Mouse (Mus musculus): ENCODE data around the gene Dtx1. TPM values are rescaled to one million over a fixed set of nuclear protein-coding genes. Genes with fewer than 3 reads are reported as not detected.

Gene Dtx1
- polyA plus RNA-seq, 1 experiment from 2014 or later: 0.23 TPM

DNA sequence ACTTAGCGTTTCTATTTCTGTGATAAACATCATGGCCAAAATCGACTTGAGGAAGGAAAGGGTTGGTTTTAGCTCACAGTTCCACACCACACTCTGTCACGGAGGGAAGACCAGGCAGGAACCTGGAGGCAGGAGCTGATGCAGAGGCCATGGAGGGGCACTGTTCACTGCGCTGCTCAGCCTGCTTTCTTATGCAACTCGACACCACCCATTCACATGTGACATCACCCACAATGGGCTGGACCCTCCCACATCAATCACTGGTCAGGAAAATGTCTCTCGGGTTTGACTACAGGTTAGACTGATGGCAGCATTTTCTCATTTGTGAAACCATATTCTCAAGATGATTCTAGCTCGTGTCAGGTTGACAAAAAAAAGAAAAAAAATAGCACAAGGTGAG, 9.3 kb upstream of the Dtx1 start:
- no peak for ATAC-seq
- Histone ChIP-seq H3K4me1 (ENCODE audit: insufficient read depth) (no peaks in the 10 kb centered on the region), H3K9me3 (ENCODE audit: low read length) (no peaks in the 10 kb centered on the region), H3K9ac (replicated peaks) (no peak overlapping the region), H3K4me3 (ENCODE audit: low read depth, low read length) (no peak overlapping the region), H3K27ac (ENCODE audit: low read depth) (no peak overlapping the region), H3K36me3 (replicated peaks; ENCODE audit: insufficient read depth, low read length) (no peaks in the 10 kb centered on the region), H3K27me3 (ENCODE audit: insufficient read depth, low read length) (peaks cover 3% of the 10 kb centered on the region; the same call in 1 of the 2 replicates), H3K4me2 (ENCODE audit: low read depth, low read length) (no peak overlapping the region)
- WGBS (ENCODE audit: insufficient replicate concordance): 41% methylated on average over 7 of the region's 7 CpGs
- no peak for DNase-seq
- TF ChIP-seq EP300 (IDR thresholded peaks at IDR 0.05; ENCODE audit: low read depth): no peak
- TF ChIP-seq CTCF (IDR thresholded peaks at IDR 0.05; ENCODE audit: low read depth): no peak

DNA sequence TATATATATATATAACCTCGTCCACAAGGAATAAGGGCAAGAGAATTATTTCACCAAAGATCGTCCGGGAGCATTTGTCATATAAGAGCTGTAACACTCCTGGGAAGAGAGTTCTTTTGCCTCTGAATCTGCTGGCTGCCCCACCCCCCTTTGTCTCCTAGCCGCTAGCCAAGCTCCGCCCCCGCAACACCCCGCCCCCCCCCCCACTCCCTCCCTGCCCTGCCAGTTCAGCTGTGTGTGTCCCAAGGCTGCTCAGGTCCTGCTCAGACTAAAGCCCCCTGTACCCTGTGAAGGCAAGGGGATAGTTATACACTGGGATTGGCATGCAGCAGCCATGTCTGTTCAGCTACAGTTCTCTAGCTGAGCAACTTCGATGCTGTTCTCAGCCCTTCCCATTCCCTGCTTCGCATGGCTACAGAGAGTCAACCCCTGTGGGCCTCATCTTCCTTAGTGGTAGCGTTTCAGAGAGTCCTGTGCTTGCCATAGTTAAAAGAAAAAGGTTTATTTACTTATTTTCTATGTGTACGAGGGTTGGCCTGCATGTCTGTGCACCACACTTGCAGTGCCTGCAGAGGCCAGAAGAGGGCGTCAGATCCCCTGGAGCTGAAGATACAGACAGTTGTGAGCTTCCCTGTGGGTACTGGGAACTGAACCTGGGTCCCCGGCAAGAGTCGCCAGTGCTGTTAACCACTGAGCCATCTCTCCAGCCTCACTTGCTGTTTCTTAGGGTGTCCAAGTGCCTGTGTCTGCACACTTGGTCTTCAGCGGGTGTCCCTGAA, 7.1 kb upstream of the Dtx1 start:
- no peak overlapping the region for H3K4me3 ChIP-seq (ENCODE audit: low read depth, low read length)
- DNase-seq (no peak), ATAC-seq (no peak)
- no peak for TF ChIP-seq CTCF (IDR thresholded peaks at IDR 0.05; ENCODE audit: low read depth)
- no peak for TF ChIP-seq EP300 (IDR thresholded peaks at IDR 0.05; ENCODE audit: low read depth)
- WGBS (ENCODE audit: insufficient replicate concordance): 53% methylated on average over 15 of the region's 15 CpGs
- no peaks in the 10 kb centered on the region for H3K4me1 ChIP-seq (ENCODE audit: insufficient read depth)
- no peak overlapping the region for H3K27ac ChIP-seq (ENCODE audit: low read depth)
- H3K9me3 ChIP-seq (ENCODE audit: low read length): no peaks in the 10 kb centered on the region
- no peak overlapping the region for H3K9ac ChIP-seq (replicated peaks)
- no peaks in the 10 kb centered on the region for H3K36me3 ChIP-seq (replicated peaks; ENCODE audit: insufficient read depth, low read length)
- H3K4me2 ChIP-seq (ENCODE audit: low read depth, low read length): no peak overlapping the region
- H3K27me3 ChIP-seq (ENCODE audit: insufficient read depth, low read length): peaks cover 20% of the 10 kb centered on the region

- Histone ChIP-seq H3K36me3 (replicated peaks; ENCODE audit: insufficient read depth, low read length) (no peaks in the 10 kb centered on the region), H3K4me1 (ENCODE audit: insufficient read depth) (no peaks in the 10 kb centered on the region), H3K4me3 (ENCODE audit: low read depth, low read length) (no peak overlapping the region), H3K4me2 (ENCODE audit: low read depth, low read length) (no peak overlapping the region), H3K27ac (ENCODE audit: low read depth) (no peak overlapping the region), H3K9me3 (ENCODE audit: low read length) (no peaks in the 10 kb centered on the region), H3K9ac (replicated peaks) (no peak overlapping the region), H3K27me3 (ENCODE audit: insufficient read depth, low read length) (peaks cover 31% of the 10 kb centered on the region)
- TF ChIP-seq EP300 (IDR thresholded peaks at IDR 0.05; ENCODE audit: low read depth) (no peak), CTCF (IDR thresholded peaks at IDR 0.05; ENCODE audit: low read depth) (no peak)
- no peak for ATAC-seq
- 69% methylated on average over 10 of the region's 10 CpGs for WGBS (ENCODE audit: insufficient replicate concordance)
- no peak for DNase-seq
Observed at GRCm38 (mm10) chr5:120717136-120717535, 5.4 kb upstream of the Dtx1 start.

- peak; percentile 84 for DNase-seq
- no peaks in the 10 kb centered on the region for H3K4me1 ChIP-seq (ENCODE audit: insufficient read depth)
- no peak overlapping the region for H3K9ac ChIP-seq (replicated peaks)
- WGBS (ENCODE audit: insufficient replicate concordance): 3% methylated on average over 16 of the region's 16 CpGs
- no peak overlapping the region for H3K27ac ChIP-seq (ENCODE audit: low read depth)
- H3K27me3 ChIP-seq (ENCODE audit: insufficient read depth, low read length): peaks cover 57% of the 10 kb centered on the region
- H3K4me2 ChIP-seq (ENCODE audit: low read depth, low read length): no peak overlapping the region
- H3K9me3 ChIP-seq (ENCODE audit: low read length): no peaks in the 10 kb centered on the region
- H3K4me3 ChIP-seq (ENCODE audit: low read depth, low read length): no peak overlapping the region
- no peaks in the 10 kb centered on the region for H3K36me3 ChIP-seq (replicated peaks; ENCODE audit: insufficient read depth, low read length)
- 0 out of 2 replicates have a peak, but pooled peaks have one; percentile 23 for ATAC-seq
- TF ChIP-seq EP300 (IDR thresholded peaks at IDR 0.05; ENCODE audit: low read depth): no peak
- TF ChIP-seq CTCF (IDR thresholded peaks at IDR 0.05; ENCODE audit: low read depth): peak; percentile 90
Observed at GRCm38 (mm10) chr5:120714314-120714713, 2.6 kb upstream of the Dtx1 start.

DNA sequence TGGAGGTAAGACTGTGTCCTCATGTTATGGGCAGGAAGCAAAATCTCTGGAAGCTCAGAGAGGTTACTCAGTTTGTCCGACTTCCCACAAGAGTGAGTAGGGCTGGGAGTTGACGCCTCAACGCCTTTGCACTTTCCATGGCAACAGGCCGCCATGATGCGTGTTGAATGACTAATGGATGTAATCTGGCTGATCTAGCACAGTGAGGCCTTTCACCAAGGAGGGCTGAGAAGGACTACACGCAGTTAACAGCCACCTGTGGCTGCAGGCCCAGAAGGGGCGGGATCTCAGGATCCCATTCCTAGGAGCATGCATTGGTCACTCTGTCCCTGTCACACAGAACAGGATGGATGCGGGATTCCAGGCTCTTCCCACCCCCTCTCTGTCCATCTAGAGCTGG, 994 bp upstream of the Dtx1 start:
- H3K27ac ChIP-seq (ENCODE audit: low read depth): no peak overlapping the region
- ATAC-seq: no peak
- no peak overlapping the region for H3K9ac ChIP-seq (replicated peaks)
- H3K27me3 ChIP-seq (ENCODE audit: insufficient read depth, low read length): peaks cover 68% of the 10 kb centered on the region
- no peak overlapping the region for H3K4me3 ChIP-seq (ENCODE audit: low read depth, low read length)
- no peak overlapping the region for H3K4me2 ChIP-seq (ENCODE audit: low read depth, low read length)
- no peaks in the 10 kb centered on the region for H3K9me3 ChIP-seq (ENCODE audit: low read length)
- H3K4me1 ChIP-seq (ENCODE audit: insufficient read depth): no peaks in the 10 kb centered on the region
- WGBS (ENCODE audit: insufficient replicate concordance): 70% methylated on average over 8 of the region's 8 CpGs
- H3K36me3 ChIP-seq (replicated peaks; ENCODE audit: insufficient read depth, low read length): no peaks in the 10 kb centered on the region
- no peak for TF ChIP-seq CTCF (IDR thresholded peaks at IDR 0.05; ENCODE audit: low read depth)
- TF ChIP-seq EP300 (IDR thresholded peaks at IDR 0.05; ENCODE audit: low read depth): no peak
- DNase-seq: no peak

- ATAC-seq: no peak
- no peak overlapping the region for H3K9ac ChIP-seq (replicated peaks)
Observed at GRCm38 (mm10) chr5:120711416-120711815, 311 bp downstream of the Dtx1 start.

More at GRCm38 (mm10) chr5:120711416-120711815, 311 bp downstream of the Dtx1 start:
- 1% methylated on average over 28 of the region's 43 CpGs for WGBS (ENCODE audit: insufficient replicate concordance)
- Histone ChIP-seq H3K4me3 (ENCODE audit: low read depth, low read length) (peak overlapping the region; percentile 26), H3K9me3 (ENCODE audit: low read length) (no peaks in the 10 kb centered on the region), H3K4me2 (ENCODE audit: low read depth, low read length) (peak overlapping the region; percentile 33; the same call in 1 of the 2 replicates), H3K36me3 (replicated peaks; ENCODE audit: insufficient read depth, low read length) (no peaks in the 10 kb centered on the region), H3K27me3 (ENCODE audit: insufficient read depth, low read length) (peaks cover 78% of the 10 kb centered on the region), H3K27ac (ENCODE audit: low read depth) (no peak overlapping the region), H3K4me1 (ENCODE audit: insufficient read depth) (no peaks in the 10 kb centered on the region)
- DNase-seq: no peak
- TF ChIP-seq CTCF (IDR thresholded peaks at IDR 0.05; ENCODE audit: low read depth) (no peak), EP300 (IDR thresholded peaks at IDR 0.05; ENCODE audit: low read depth) (no peak)
